Mouse (Mus musculus) gastrocnemius, postnatal 10 days (tissue): ENCODE results near the gene Armc12. TPM values are rescaled to one million over a fixed set of nuclear protein-coding genes. Genes with fewer than 3 reads are reported as not detected.
"Not testable (repeated sequence)": the region's sequence is repeated elsewhere in the genome, so short reads cannot be mapped to it uniquely, and the experiment has no call there.

Experiments
- DNase-seq: peaks from one replicate; pipeline ENCODE4 v3.0.0; 2021; ENCODE audit warnings: mixed read lengths
- total RNA-seq, 2 experiments: library from RNA; stranded (reverse); gene quantifications; 2 replicates each; pipeline ENCODE4 v1.2.3; 2021

The Armc12 gene
- total RNA-seq, 2 experiments from 2014 or later, result not detected

DNA sequence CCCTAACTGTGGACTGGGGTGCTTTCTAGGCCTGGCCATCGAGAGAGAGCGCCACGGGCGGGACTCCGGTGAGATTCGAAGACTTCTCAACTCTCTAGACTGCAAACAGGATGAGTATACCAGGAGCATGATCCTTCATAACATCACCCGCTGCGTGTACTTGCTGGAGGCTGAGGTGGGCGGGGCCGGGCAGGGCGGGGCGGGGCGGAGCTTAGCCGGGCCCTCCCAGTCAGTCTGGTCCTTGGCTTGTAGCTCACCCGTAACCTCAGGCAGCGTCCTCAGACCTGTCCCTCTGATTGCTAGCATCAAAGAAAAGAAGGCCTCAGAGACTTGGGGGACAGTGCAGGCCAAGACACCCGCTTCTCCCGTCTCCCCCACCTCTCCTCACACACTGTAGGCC lies 1.3 kb downstream of the Armc12 start:
- DNase-seq, result no peak

- no peak for DNase-seq
These were observed 2.0 kb downstream of the Armc12 start for GRCm38 (mm10) chr17:28532557-28532956.

DNA sequence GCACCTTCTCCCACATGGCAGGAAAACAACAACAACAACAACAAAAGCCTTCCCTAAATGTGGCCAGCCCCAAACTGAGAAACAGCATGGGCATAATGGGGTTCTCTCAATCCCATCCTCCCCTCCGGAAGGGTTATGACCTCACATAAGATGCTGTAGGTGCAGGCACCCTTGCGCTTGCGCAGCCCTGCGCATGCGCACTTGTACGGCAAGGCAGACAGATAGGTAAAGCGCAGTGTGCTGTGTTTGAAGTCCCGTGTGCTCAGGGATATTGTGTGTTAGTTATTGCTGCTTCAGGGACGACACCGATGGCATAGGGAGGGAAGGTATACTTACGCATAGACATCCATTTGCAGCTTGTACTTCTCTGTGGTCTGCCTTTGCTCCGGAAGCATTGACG lies 2.7 kb downstream of the Armc12 start:
- DNase-seq, result no peak

DNA sequence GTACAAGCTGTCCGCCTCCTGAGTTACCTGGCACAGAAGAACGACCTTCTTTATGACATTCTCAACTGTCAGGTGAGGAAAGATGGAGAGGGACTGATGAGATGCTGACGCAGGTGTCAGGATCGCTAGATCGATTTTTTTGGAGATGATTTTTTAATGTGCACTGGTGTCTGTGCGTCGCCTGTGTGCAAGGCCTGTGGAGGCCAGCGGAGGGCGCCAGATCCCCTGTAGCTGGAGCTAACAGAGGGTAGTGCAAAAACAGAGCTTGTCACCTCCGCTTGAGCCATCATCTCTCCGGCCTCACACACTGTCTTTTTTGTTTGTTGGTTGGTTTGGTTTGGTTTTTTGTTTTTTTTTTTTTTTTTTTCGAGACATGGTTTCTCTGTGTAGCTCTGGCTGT lies 7.3 kb downstream of the Armc12 start:
- DNase-seq, result no peak

- no peak for DNase-seq
These were observed 16.3 kb downstream of the Armc12 start for GRCm38 (mm10) chr17:28546925-28547324.

GRCm38 (mm10) chr17:28548550-28548949 lies 17.9 kb downstream of the Armc12 start:
- DNase-seq, result no peak

DNA sequence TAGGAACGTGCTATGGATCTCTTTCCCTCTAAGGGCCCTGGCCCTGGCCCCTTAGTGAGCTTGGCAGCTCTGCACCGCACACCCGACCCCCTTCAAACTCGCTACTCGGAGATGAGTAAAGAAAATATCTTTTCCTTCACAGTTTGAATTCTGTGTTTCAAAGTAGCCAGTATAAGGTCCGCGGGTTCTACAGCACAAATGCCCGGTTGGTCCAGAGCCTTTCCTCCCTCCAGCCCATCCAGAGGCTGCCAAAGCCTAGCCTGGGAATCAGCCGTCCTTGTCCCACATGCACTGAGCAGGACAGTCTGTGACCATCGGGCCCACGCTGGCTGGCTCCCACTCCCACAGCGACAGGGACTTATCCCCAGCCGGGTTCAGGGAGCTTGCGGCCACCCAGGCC lies 18.5 kb downstream of the Armc12 start, which contains the start of gene Clpsl2:
Clpsl2 (plus strand) TSS at position 301 of the 400 bp plus-strand sequence.
- DNase-seq, result no peak

DNA sequence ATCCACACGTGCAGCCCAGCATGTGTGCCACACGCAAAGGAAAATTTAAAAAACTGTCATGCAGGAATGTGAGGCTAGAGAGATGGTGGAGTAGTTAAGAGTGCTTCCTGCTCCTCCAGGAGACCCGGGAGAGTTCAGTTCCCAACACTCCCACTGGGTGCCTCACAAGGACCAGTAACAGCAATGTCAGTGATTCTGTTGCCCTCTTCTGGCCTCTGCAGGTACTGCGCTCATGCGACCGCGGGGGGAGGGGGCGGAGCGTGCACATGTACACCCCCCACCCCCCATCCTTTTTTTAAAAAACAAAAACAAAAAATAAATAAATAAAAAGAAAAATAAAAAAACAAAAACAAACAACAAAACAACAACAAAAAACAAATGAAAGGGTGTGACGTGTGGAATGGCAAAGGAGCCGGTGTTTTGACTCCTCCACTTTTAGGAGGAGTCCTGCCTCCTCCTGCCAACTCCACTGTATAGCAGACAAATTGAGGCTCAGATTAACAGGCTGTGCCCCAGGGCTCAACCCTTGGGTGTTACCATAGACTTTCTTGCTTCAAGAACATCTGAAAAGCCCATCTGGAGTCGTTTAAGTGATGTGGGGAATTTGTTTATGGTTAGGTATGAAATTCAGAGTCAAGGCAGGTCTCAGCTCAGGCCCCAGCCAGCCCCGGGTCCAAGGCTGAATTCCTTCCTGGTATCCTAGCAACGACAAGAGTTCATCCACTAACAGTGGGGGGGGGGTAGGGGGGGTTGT lies 22.6 kb downstream of the Armc12 start:
- DNase-seq, result peak; percentile 68

- not testable (repeated sequence) for DNase-seq
These were observed 23.4 kb downstream of the Armc12 start for GRCm38 (mm10) chr17:28554021-28554420.

GRCm38 (mm10) chr17:28556635-28557396 lies 26.2 kb downstream of the Armc12 start:
- no peak for DNase-seq

- no peak for DNase-seq
These were observed 27.2 kb downstream of the Armc12 start for GRCm38 (mm10) chr17:28557772-28558171.

GRCm38 (mm10) chr17:28560598-28560997 lies 30.0 kb downstream of the Armc12 start, which contains the start of gene Clps:
Gene Clps, minus strand, starts transcription at chr17:28560766.
- DNase-seq, result no peak

GRCm38 (mm10) chr17:28561613-28562012 lies 31.0 kb downstream of the Armc12 start:
- no peak for DNase-seq

DNA sequence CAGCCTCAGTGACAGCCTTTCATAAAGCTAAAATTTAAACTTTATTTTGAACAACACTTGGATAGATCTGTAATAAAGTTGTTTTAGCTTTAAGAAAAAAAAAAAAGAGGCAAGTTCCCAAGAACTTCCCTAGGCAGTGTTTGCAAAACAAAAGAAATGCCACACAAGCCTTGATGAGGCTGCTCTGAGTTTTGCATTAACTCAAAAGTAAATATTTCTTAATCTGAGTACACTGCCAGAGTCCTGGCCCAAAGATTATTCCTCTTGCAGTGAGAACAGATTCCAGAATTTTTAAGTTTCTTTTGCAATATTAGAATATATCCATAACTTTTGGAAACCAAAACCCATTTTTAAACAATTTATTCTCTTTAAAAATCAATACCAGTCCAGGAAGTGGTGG lies 34.6 kb downstream of the Armc12 start:
- no peak for DNase-seq

- DNase-seq, result no peak
These were observed 36.9 kb downstream of the Armc12 start for GRCm38 (mm10) chr17:28567541-28567940.

DNA sequence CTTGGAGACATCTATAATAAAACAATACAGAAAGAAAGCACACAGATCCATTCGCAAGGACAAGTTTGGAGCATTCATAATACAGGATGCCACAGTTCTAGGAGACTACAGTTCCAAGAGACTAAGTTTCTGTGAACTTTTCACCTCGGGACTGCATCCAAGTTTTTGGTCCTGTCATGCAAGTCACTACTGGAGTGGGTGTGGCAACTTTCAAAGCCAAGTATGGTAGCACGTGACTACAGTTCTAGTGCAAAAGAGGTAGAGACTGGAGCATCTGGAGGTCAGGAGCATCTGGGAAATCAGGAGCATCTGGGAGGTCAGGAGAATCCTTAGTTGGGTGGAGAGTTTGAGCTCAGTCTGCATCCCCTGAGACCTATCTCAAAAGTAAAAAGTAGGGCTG lies 41.3 kb downstream of the Armc12 start:
- DNase-seq, result no peak

GRCm38 (mm10) chr17:28572521-28572920 lies 41.9 kb downstream of the Armc12 start:
- no peak for DNase-seq

- DNase-seq, result no peak
These were observed 42.3 kb downstream of the Armc12 start for GRCm38 (mm10) chr17:28572941-28573340.

DNA sequence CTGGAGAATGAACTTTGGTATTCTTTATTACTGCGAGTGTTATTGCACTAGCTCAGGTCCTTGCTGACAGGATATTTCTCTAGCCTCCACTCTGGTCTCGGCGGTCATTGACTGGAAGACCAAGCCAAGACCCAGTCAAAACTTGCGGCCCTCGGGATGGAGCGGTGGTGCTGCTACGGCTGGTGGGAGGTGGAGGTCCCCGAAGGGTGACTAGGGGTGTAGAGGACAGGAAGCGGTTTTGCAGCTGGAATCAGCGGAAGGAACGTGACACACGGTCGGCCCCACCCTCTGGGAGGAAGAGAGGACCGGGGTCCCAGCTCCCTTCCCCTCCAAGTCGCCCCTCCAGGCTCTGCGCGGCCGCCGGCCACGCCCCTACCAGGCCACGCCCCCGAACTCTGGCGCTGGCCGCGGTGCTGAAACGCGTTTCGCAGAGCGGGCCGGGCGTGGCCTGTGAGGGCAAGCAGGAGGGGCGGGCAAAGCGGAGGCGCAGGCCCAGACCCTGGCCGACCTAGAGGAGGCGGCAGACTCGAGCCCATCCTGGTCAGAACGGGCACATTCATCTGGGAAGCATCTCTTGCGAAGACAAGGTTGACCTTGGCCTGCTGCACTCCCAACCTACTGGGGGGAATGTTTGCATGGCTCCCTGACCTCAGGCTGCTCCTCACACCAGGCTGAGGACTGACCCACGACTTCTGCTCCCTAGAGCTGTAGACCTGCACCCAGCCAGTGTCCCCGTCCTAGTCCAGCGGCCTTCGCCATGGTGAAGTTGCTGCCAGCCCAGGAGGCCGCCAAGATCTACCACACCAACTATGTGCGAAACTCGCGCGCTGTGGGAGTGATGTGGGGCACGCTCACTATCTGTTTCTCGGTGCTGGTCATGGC lies 44.9 kb downstream of the Armc12 start, which contains the start of gene Lhfpl5:
Lhfpl5 (plus strand) TSS at position 398 of the 882 bp plus-strand sequence.
- peak; percentile 66 for DNase-seq

DNA sequence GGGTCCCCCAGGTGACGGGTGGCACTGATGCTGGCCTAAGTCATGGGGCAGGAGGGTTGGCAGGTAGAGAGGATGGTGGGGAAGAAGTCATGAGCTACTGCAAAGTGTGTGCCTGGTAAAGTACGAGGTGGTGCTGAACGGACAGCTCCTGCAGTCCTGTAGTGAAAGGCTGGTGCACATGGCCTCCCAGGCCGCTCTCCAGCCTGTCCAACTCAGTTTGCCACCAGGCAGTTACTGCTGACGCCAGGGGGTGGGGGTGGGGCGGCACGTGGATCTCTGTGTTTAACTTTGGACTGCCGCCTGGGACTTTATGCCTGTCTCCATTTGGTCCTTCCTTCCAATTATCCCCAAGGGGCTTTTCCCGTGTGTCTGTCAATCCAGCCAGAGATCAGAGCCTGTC lies 49.8 kb downstream of the Armc12 start:
- DNase-seq, result peak; percentile 73

- no peak for DNase-seq
These were observed 50.5 kb downstream of the Armc12 start for GRCm38 (mm10) chr17:28581056-28581455.

DNA sequence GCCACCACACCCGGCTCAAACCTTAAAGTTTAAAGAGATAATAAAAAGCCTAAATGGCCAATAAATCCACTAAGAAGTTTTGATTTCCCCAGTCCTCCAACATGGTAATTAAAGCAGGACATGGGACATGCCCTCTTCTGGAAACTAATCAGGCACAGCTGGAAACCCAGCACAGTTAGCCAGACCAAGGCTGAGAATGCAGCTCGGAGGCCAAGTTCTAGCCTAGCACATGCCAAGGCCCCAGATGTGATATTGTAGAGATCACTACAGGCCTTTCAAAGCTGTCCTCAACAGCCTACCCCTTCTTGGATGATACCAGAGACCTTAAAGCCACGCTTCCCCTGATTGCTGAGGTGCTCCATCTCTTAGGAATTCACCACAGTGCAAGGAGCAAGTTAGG lies 55.9 kb downstream of the Armc12 start:
- DNase-seq, result no peak
